Mouse (Mus musculus): ENCODE results near the gene Gapvd1. TPM values are rescaled to one million over a fixed set of nuclear protein-coding genes. Genes with fewer than 3 reads are reported as not detected.
"Not testable (repeated sequence)": the region's sequence is repeated elsewhere in the genome, so short reads cannot be mapped to it uniquely, and the experiment has no call there.

Gapvd1 gene
- polyA plus RNA-seq, 1 experiment from 2014 or later = 100 TPM

GRCm38 (mm10) chr2:34799357-34800256, 44.6 kb upstream of the Gapvd1 start, which contains the start of gene Rabepk:
Gene Rabepk (minus strand): TSS chr2:34799912.
- WGBS = 5% methylated on average over 44 of the region's 44 CpGs
- peaks cover 8% of the 10 kb centered on the region; the same call in 1 of the 2 replicates for H3K4me1 ChIP-seq (ENCODE audit: control insufficient read depth, insufficient read depth, low read length)
- H3K9me3 ChIP-seq (replicated peaks; ENCODE audit: control insufficient read depth, low read length) = no peaks in the 10 kb centered on the region
- no peak within 1 kb of the TSS for H3K27ac ChIP-seq (ENCODE audit: low read depth, low read length)
- ATAC-seq (peak; percentile 67), DNase-seq (ENCODE audit: low spot score) (peak; percentile 84)
- H3K27me3 ChIP-seq (replicated peaks; ENCODE audit: control insufficient read depth, insufficient read depth, low read length) = no peaks in the 10 kb centered on the region
- peaks cover 9% of the 10 kb centered on the region; the same call in 1 of the 2 replicates for H3K36me3 ChIP-seq (ENCODE audit: control insufficient read depth, insufficient read depth, low read length)
- peak within 1 kb of the TSS; percentile 74 for H3K9ac ChIP-seq (ENCODE audit: low read length)
- peak within 1 kb of the TSS; percentile 84 for H3K4me2 ChIP-seq (ENCODE audit: low read length)
- peak within 1 kb of the TSS; percentile 50 for H3K4me3 ChIP-seq (ENCODE audit: low read depth, low read length)

GRCm38 (mm10) chr2:34795426-34795825, 40.4 kb upstream of the Gapvd1 start:
- Histone ChIP-seq H3K27me3 (replicated peaks; ENCODE audit: control insufficient read depth, insufficient read depth, low read length) (no peaks in the 10 kb centered on the region), H3K4me2 (ENCODE audit: low read length) (no peak overlapping the region), H3K4me1 (ENCODE audit: control insufficient read depth, insufficient read depth, low read length) (0 out of 2 replicates have a peak, but pooled peaks cover 3% of the 10 kb centered on the region), H3K27ac (ENCODE audit: low read depth, low read length) (no peak overlapping the region), H3K4me3 (ENCODE audit: low read depth, low read length) (no peak overlapping the region), H3K9me3 (replicated peaks; ENCODE audit: control insufficient read depth, low read length) (no peaks in the 10 kb centered on the region), H3K36me3 (ENCODE audit: control insufficient read depth, insufficient read depth, low read length) (peaks cover 8% of the 10 kb centered on the region; the same call in 1 of the 2 replicates), H3K9ac (ENCODE audit: low read length) (no peak overlapping the region)
- DNase-seq (ENCODE audit: low spot score) (no peak), ATAC-seq (no peak)
- WGBS = 90% methylated on average over 7 of the region's 7 CpGs

DNA sequence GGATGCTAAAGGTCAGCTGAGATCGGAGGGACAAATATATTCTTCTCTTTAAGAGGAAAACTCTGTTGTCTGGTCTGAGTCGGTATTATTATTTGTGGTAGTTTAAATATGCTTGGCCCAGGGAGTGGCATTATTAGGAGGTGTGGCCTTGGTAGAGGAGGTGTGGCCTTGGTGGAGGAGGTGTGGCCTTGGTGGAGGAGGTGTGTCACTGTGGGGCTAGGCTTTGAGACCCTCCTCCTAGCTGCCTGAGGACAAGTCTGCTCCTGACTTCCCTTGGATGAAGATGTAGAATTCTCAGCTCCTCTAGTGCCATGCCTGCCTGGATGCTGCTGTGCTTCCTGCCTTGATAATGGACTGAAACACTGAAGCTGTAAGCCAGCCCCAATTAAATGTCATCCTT, 39.5 kb upstream of the Gapvd1 start:
- DNase-seq (ENCODE audit: low spot score) (no peak), ATAC-seq (no peak)
- Histone ChIP-seq H3K9me3 (replicated peaks; ENCODE audit: control insufficient read depth, low read length) (no peaks in the 10 kb centered on the region), H3K36me3 (ENCODE audit: control insufficient read depth, insufficient read depth, low read length) (peaks cover 8% of the 10 kb centered on the region; the same call in 1 of the 2 replicates), H3K4me1 (ENCODE audit: control insufficient read depth, insufficient read depth, low read length) (no peaks in the 10 kb centered on the region), H3K4me3 (ENCODE audit: low read depth, low read length) (no peak overlapping the region), H3K9ac (ENCODE audit: low read length) (no peak overlapping the region), H3K27ac (ENCODE audit: low read depth, low read length) (no peak overlapping the region), H3K27me3 (replicated peaks; ENCODE audit: control insufficient read depth, insufficient read depth, low read length) (no peaks in the 10 kb centered on the region), H3K4me2 (ENCODE audit: low read length) (no peak overlapping the region)
- 90% methylated on average over 2 of the region's 2 CpGs for WGBS

DNA sequence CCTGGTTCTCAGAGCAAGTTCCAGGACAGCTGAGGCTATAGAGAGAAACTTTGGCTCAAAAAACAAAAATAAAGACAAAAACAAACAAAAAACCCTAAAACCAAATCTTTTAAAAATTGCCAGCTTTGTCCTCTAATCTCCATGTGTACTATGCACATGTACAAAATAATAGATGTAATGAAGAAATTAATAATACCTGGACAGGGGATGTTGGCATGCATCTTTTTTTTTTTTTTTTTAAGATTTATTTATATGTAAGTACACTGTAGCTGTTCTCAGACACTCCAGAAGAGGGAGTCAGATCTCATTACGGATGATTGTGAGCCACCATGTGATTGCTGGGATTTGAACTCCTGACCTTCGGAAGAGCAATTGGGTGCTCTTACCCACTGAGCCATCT, 37.5 kb upstream of the Gapvd1 start:
- not testable (repeated sequence) for DNase-seq (ENCODE audit: low spot score); H3K4me1 ChIP-seq (ENCODE audit: control insufficient read depth, insufficient read depth, low read length); H3K9me3 ChIP-seq (replicated peaks; ENCODE audit: control insufficient read depth, low read length); H3K9ac ChIP-seq (ENCODE audit: low read length); H3K36me3 ChIP-seq (ENCODE audit: control insufficient read depth, insufficient read depth, low read length); ATAC-seq; H3K27me3 ChIP-seq (replicated peaks; ENCODE audit: control insufficient read depth, insufficient read depth, low read length); H3K4me3 ChIP-seq (ENCODE audit: low read depth, low read length); H3K27ac ChIP-seq (ENCODE audit: low read depth, low read length); H3K4me2 ChIP-seq (ENCODE audit: low read length)
- 100% methylated on average over 2 of the region's 2 CpGs for WGBS

- no peak for ATAC-seq
- Histone ChIP-seq H3K9me3 (replicated peaks; ENCODE audit: control insufficient read depth, low read length) (no peaks in the 10 kb centered on the region), H3K4me3 (ENCODE audit: low read depth, low read length) (no peak overlapping the region), H3K9ac (ENCODE audit: low read length) (no peak overlapping the region), H3K4me1 (ENCODE audit: control insufficient read depth, insufficient read depth, low read length) (no peaks in the 10 kb centered on the region), H3K36me3 (ENCODE audit: control insufficient read depth, insufficient read depth, low read length) (peaks cover 10% of the 10 kb centered on the region; the same call in 1 of the 2 replicates), H3K27ac (ENCODE audit: low read depth, low read length) (no peak overlapping the region), H3K27me3 (replicated peaks; ENCODE audit: control insufficient read depth, insufficient read depth, low read length) (no peaks in the 10 kb centered on the region), H3K4me2 (ENCODE audit: low read length) (no peak overlapping the region)
- no peak for DNase-seq (ENCODE audit: low spot score)
- 95% methylated on average over 8 of the region's 8 CpGs for WGBS
Measured at GRCm38 (mm10) chr2:34790282-34790681, 35.2 kb upstream of the Gapvd1 start.

- Histone ChIP-seq H3K27ac (ENCODE audit: low read depth, low read length) (no peak overlapping the region), H3K4me2 (ENCODE audit: low read length) (no peak overlapping the region), H3K36me3 (ENCODE audit: control insufficient read depth, insufficient read depth, low read length) (peaks cover 46% of the 10 kb centered on the region), H3K4me3 (ENCODE audit: low read depth, low read length) (no peak overlapping the region), H3K9ac (ENCODE audit: low read length) (no peak overlapping the region), H3K9me3 (replicated peaks; ENCODE audit: control insufficient read depth, low read length) (no peaks in the 10 kb centered on the region), H3K4me1 (ENCODE audit: control insufficient read depth, insufficient read depth, low read length) (no peaks in the 10 kb centered on the region), H3K27me3 (replicated peaks; ENCODE audit: control insufficient read depth, insufficient read depth, low read length) (no peaks in the 10 kb centered on the region)
- peak; percentile 17 for DNase-seq (ENCODE audit: low spot score)
- 75% methylated on average over 2 of the region's 2 CpGs for WGBS
- ATAC-seq = no peak
Measured at GRCm38 (mm10) chr2:34784085-34784484, 29.1 kb upstream of the Gapvd1 start.

- DNase-seq (ENCODE audit: low spot score) (no peak), ATAC-seq (no peak)
- 95% methylated on average over 14 of the region's 14 CpGs for WGBS
- Histone ChIP-seq H3K9ac (ENCODE audit: low read length) (no peak overlapping the region), H3K9me3 (replicated peaks; ENCODE audit: control insufficient read depth, low read length) (no peaks in the 10 kb centered on the region), H3K4me2 (ENCODE audit: low read length) (no peak overlapping the region), H3K4me1 (ENCODE audit: control insufficient read depth, insufficient read depth, low read length) (no peaks in the 10 kb centered on the region), H3K36me3 (ENCODE audit: control insufficient read depth, insufficient read depth, low read length) (peaks cover 53% of the 10 kb centered on the region), H3K27ac (ENCODE audit: low read depth, low read length) (no peak overlapping the region), H3K4me3 (ENCODE audit: low read depth, low read length) (no peak overlapping the region), H3K27me3 (replicated peaks; ENCODE audit: control insufficient read depth, insufficient read depth, low read length) (no peaks in the 10 kb centered on the region)
Measured at GRCm38 (mm10) chr2:34783064-34784020, 28.3 kb upstream of the Gapvd1 start.

DNA sequence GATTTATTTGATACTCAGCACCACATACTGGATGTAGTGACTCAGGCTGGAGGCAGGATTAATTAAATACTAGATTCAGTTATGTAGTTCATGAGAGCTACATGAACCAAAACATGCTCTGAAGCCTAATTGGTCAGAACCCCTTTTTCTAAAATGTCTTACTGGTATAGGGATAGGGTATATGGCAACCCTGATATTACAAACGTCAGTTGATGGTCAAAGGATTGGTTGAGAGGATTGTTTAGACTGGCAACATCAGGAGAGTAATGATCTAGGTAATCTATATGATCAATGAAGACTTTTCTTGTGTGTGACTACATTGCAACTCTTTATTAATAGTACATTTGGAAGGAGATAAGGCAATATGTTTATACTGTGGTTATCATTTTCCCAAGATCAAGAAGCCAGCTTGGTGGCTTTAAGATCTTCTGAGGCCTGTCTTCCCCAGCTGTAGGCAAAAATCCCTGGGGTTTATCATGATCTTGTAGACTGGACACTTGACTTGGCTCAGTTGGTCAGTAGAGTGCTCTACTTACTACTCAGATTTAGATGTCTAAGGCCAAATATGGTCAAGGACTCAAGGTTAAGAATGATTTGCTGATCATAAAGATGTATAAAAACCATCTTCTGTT, 22.3 kb upstream of the Gapvd1 start:
- Histone ChIP-seq H3K9me3 (replicated peaks; ENCODE audit: control insufficient read depth, low read length) (no peaks in the 10 kb centered on the region), H3K4me2 (ENCODE audit: low read length) (peak overlapping the region; percentile 12; the same call in 1 of the 2 replicates), H3K27ac (ENCODE audit: low read depth, low read length) (no peak overlapping the region), H3K4me3 (ENCODE audit: low read depth, low read length) (no peak overlapping the region), H3K4me1 (ENCODE audit: control insufficient read depth, insufficient read depth, low read length) (peaks cover 43% of the 10 kb centered on the region), H3K36me3 (ENCODE audit: control insufficient read depth, insufficient read depth, low read length) (peaks cover 82% of the 10 kb centered on the region), H3K9ac (ENCODE audit: low read length) (no peak overlapping the region), H3K27me3 (replicated peaks; ENCODE audit: control insufficient read depth, insufficient read depth, low read length) (no peaks in the 10 kb centered on the region)
- no peak for ATAC-seq
- 69% methylated on average over 1 of the region's 1 CpGs for WGBS
- DNase-seq (ENCODE audit: low spot score) = no peak
